Mouse (Mus musculus) liver, embryonic 15.5 days (tissue): ENCODE measurements around the gene Ginm1. TPM values are rescaled to one million over a fixed set of nuclear protein-coding genes. Genes with fewer than 3 reads are reported as not detected.
A peak's percentile ranks its signal among the peaks of the same experiment; 100 is the strongest.

ENCODE experiments used
- ATAC-seq: fragments of 200-750 bp; cut with Nextera tagmentation; 2 replicates; pipeline ENCODE4 v1.8.0; 2017; ENCODE audit warnings: moderate number of reproducible peaks, mild to moderate bottlenecking, moderate library complexity; ENCODE audit not compliant: insufficient read depth
- H3K27ac ChIP-seq: fragments of 300-500 bp; sonication (generic); replicated peaks from 2 replicates; pipeline ENCODE4 v1.5.1; 2015; ENCODE audit warnings: mild to moderate bottlenecking, inconsistent platforms
- H3K27me3 ChIP-seq: fragments of 300-500 bp; sonication (generic); 2 replicates; pipeline ENCODE4 v1.6.1; 2015; ENCODE audit warnings: mild to moderate bottlenecking, inconsistent platforms
- H3K36me3 ChIP-seq: fragments of 300-500 bp; sonication (generic); replicated peaks from 2 replicates; pipeline ENCODE4 v1.6.1; 2015; ENCODE audit warnings: moderate library complexity, mild to moderate bottlenecking, inconsistent platforms
- H3K4me1 ChIP-seq: fragments of 300-500 bp; sonication (generic); replicated peaks from 2 replicates; pipeline ENCODE4 v1.6.1; 2015; ENCODE audit warnings: inconsistent platforms
- H3K4me2 ChIP-seq: fragments of 300-500 bp; sonication (generic); 2 replicates; pipeline ENCODE4 v1.6.1; 2015; ENCODE audit warnings: moderate library complexity, mild to moderate bottlenecking, inconsistent platforms
- H3K4me3 ChIP-seq: fragments of 300-500 bp; sonication (generic); replicated peaks from 2 replicates; pipeline ENCODE4 v1.5.1; 2015; ENCODE audit warnings: mild to moderate bottlenecking, inconsistent platforms
- H3K9ac ChIP-seq: fragments of 300-500 bp; sonication (generic); 2 replicates; pipeline ENCODE4 v1.6.1; 2015; ENCODE audit warnings: moderate library complexity, mild to moderate bottlenecking, inconsistent platforms
- H3K9me3 ChIP-seq: fragments of 300-500 bp; sonication (generic); replicated peaks from 2 replicates; pipeline ENCODE4 v1.6.1; 2016; ENCODE audit warnings: inconsistent platforms
- WGBS: fragments of 180-500 bp; shearing (Covaris S2); methylation state at CpG from one replicate; pipeline ENCODE4 v1.1.7; 2015; ENCODE audit warnings: mixed read lengths; ENCODE audit not compliant: insufficient replicate concordance; 5-methylcytosine and 5-hydroxymethylcytosine counted together
- polyA plus RNA-seq: library from polyadenylated mRNA; unstranded; fragments of >200 nt; fragmentation: Nextera tagmentation; extraction: Ambion mirVana; gene quantifications from 2 replicates; pipeline ENCODE4 v1.2.1, GENCODE M21; 2015

Gene Ginm1
- 25.5 and 29.0 TPM in 2 replicates for polyA plus RNA-seq

- ATAC-seq, result peak; percentile 91
- H3K4me1 ChIP-seq, result peaks cover 22% of the 10 kb centered on the region
- H3K27ac ChIP-seq, result peak within 1 kb of the TSS; percentile 78
- peak within 1 kb of the TSS; percentile 89 for H3K4me3 ChIP-seq
- H3K27me3 ChIP-seq, result no peaks in the 10 kb centered on the region
- H3K36me3 ChIP-seq, result peaks cover 42% of the 10 kb centered on the region
- no peaks in the 10 kb centered on the region for H3K9me3 ChIP-seq
- peak within 1 kb of the TSS; percentile 80 for H3K4me2 ChIP-seq
- WGBS, result under 1% methylated on average over 52 of the region's 52 CpGs
- H3K9ac ChIP-seq, result peak within 1 kb of the TSS; percentile 85
These were observed at the start of gene Ginm1, which contains the start of gene Ppil4 for GRCm38 (mm10) chr10:7792751-7793385. Ginm1 (minus strand) TSS chr10:7792824. Ppil4 (plus strand) TSS chr10:7792891.

GRCm38 (mm10) chr10:7841571-7842080 lies 49.0 kb upstream of the Ginm1 start:
- H3K9ac ChIP-seq, result no peak overlapping the region
- peaks cover 10% of the 10 kb centered on the region for H3K4me1 ChIP-seq
- H3K4me2 ChIP-seq, result peak overlapping the region; percentile 36
- ATAC-seq, result peak; percentile 43
- H3K9me3 ChIP-seq, result no peaks in the 10 kb centered on the region
- peak overlapping the region; percentile 59 for H3K27ac ChIP-seq
- no peaks in the 10 kb centered on the region for H3K36me3 ChIP-seq
- no peak overlapping the region for H3K4me3 ChIP-seq
- H3K27me3 ChIP-seq, result no peaks in the 10 kb centered on the region; the same call in 1 of the 2 replicates
- 7% methylated on average over 14 of the region's 14 CpGs for WGBS

GRCm38 (mm10) chr10:7840785-7841184 lies 48.2 kb upstream of the Ginm1 start:
- no peak overlapping the region for H3K9ac ChIP-seq
- H3K27me3 ChIP-seq, result no peaks in the 10 kb centered on the region; the same call in 1 of the 2 replicates
- H3K27ac ChIP-seq, result no peak overlapping the region; the same call in 1 of the 2 replicates
- no peaks in the 10 kb centered on the region for H3K36me3 ChIP-seq
- no peak for ATAC-seq
- no peak overlapping the region for H3K4me3 ChIP-seq
- H3K9me3 ChIP-seq, result no peaks in the 10 kb centered on the region
- WGBS, result 59% methylated on average over 3 of the region's 3 CpGs
- no peak overlapping the region for H3K4me2 ChIP-seq
- peaks cover 10% of the 10 kb centered on the region for H3K4me1 ChIP-seq

- Histone ChIP-seq H3K27me3 (no peaks in the 10 kb centered on the region; the same call in 1 of the 2 replicates), H3K36me3 (no peaks in the 10 kb centered on the region), H3K27ac (no peak overlapping the region), H3K4me1 (peaks cover 14% of the 10 kb centered on the region), H3K9me3 (no peaks in the 10 kb centered on the region), H3K4me2 (no peak overlapping the region), H3K4me3 (no peak overlapping the region), H3K9ac (no peak overlapping the region)
- 63% methylated on average over 2 of the region's 2 CpGs for WGBS
- ATAC-seq, result no peak
These were observed 47.7 kb upstream of the Ginm1 start for GRCm38 (mm10) chr10:7840353-7840733.

GRCm38 (mm10) chr10:7839551-7840352 lies 47.1 kb upstream of the Ginm1 start:
- WGBS, result 53% methylated on average over 22 of the region's 22 CpGs
- peaks cover 16% of the 10 kb centered on the region for H3K4me1 ChIP-seq
- H3K4me2 ChIP-seq, result no peak overlapping the region
- no peaks in the 10 kb centered on the region for H3K36me3 ChIP-seq
- no peaks in the 10 kb centered on the region; the same call in 1 of the 2 replicates for H3K27me3 ChIP-seq
- no peak overlapping the region for H3K9ac ChIP-seq
- ATAC-seq, result no peak
- no peaks in the 10 kb centered on the region for H3K9me3 ChIP-seq
- no peak overlapping the region for H3K27ac ChIP-seq
- no peak overlapping the region for H3K4me3 ChIP-seq

- ATAC-seq, result no peak
- Histone ChIP-seq H3K4me2 (no peak overlapping the region), H3K9me3 (no peaks in the 10 kb centered on the region), H3K4me1 (peaks cover 16% of the 10 kb centered on the region), H3K9ac (no peak overlapping the region), H3K4me3 (no peak overlapping the region), H3K27ac (no peak overlapping the region), H3K36me3 (no peaks in the 10 kb centered on the region), H3K27me3 (no peaks in the 10 kb centered on the region; the same call in 1 of the 2 replicates)
- WGBS, result 64% methylated on average over 5 of the region's 5 CpGs
These were observed 46.3 kb upstream of the Ginm1 start for GRCm38 (mm10) chr10:7838874-7839421.

GRCm38 (mm10) chr10:7838036-7838435 lies 45.4 kb upstream of the Ginm1 start:
- Histone ChIP-seq H3K27me3 (no peaks in the 10 kb centered on the region; the same call in 1 of the 2 replicates), H3K36me3 (no peaks in the 10 kb centered on the region), H3K4me2 (no peak overlapping the region), H3K9ac (no peak overlapping the region), H3K4me3 (no peak overlapping the region), H3K4me1 (peaks cover 16% of the 10 kb centered on the region), H3K27ac (no peak overlapping the region), H3K9me3 (no peaks in the 10 kb centered on the region)
- ATAC-seq, result no peak
- WGBS, result 68% methylated on average over 8 of the region's 8 CpGs

GRCm38 (mm10) chr10:7837446-7837845 lies 44.8 kb upstream of the Ginm1 start:
- no peak for ATAC-seq

GRCm38 (mm10) chr10:7836902-7837301 lies 44.3 kb upstream of the Ginm1 start:
- Histone ChIP-seq H3K9ac (no peak overlapping the region), H3K4me2 (no peak overlapping the region), H3K27me3 (no peaks in the 10 kb centered on the region; the same call in 1 of the 2 replicates), H3K4me1 (peaks cover 19% of the 10 kb centered on the region), H3K9me3 (no peaks in the 10 kb centered on the region), H3K27ac (no peak overlapping the region), H3K36me3 (no peaks in the 10 kb centered on the region), H3K4me3 (no peak overlapping the region)
- 46% methylated on average over 2 of the region's 2 CpGs for WGBS
- ATAC-seq, result no peak

More at GRCm38 (mm10) chr10:7837446-7837845, 44.8 kb upstream of the Ginm1 start:
- 72% methylated on average over 8 of the region's 8 CpGs for WGBS
- Histone ChIP-seq H3K9ac (no peak overlapping the region), H3K4me2 (no peak overlapping the region), H3K4me1 (peaks cover 18% of the 10 kb centered on the region), H3K27ac (no peak overlapping the region), H3K27me3 (no peaks in the 10 kb centered on the region; the same call in 1 of the 2 replicates), H3K36me3 (no peaks in the 10 kb centered on the region), H3K9me3 (no peaks in the 10 kb centered on the region), H3K4me3 (no peak overlapping the region)

- no peak for ATAC-seq
- H3K4me3 ChIP-seq, result no peak overlapping the region
- peaks cover 12% of the 10 kb centered on the region for H3K4me1 ChIP-seq
- H3K4me2 ChIP-seq, result no peak overlapping the region
- WGBS, result 61% methylated on average over 10 of the region's 10 CpGs
- no peaks in the 10 kb centered on the region for H3K27me3 ChIP-seq
- H3K9ac ChIP-seq, result no peak overlapping the region
- H3K36me3 ChIP-seq, result no peaks in the 10 kb centered on the region
- H3K27ac ChIP-seq, result 0 out of 2 replicates have a peak overlapping the region, but pooled peaks have one; percentile 45
- H3K9me3 ChIP-seq, result no peaks in the 10 kb centered on the region
These were observed 42.1 kb upstream of the Ginm1 start for GRCm38 (mm10) chr10:7834671-7835225.
